Mouse (Mus musculus): Measurements from ENCODE around the gene Gars. TPM values are rescaled to one million over a fixed set of nuclear protein-coding genes. Genes with fewer than 3 reads are reported as not detected.

The Gars gene
- polyA plus RNA-seq, 1 experiment from 2014 or later, result 144 TPM

DNA sequence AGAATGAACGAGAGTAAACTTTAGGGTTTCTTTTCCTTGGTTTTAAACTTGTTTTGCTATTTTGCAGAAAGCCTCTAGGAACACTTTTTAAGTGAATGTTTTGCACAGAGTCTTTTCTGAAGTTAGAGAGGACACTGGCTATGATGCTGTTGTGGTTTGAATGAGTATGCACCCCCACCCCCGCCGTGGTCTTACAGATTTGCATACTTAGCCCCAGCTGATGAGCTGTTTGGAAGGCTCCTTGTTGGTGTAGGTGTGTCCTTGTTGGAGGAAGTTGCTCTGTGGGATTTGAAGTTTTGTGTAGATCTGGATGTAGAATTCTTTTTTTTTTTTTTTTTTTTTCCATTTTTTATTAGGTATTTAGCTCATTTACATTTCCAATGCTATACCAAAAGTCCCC lies 19.6 kb downstream of the Gars start:
- peaks cover 71% of the 10 kb centered on the region for H3K36me3 ChIP-seq (ENCODE audit: insufficient read depth, low read length)

DNA sequence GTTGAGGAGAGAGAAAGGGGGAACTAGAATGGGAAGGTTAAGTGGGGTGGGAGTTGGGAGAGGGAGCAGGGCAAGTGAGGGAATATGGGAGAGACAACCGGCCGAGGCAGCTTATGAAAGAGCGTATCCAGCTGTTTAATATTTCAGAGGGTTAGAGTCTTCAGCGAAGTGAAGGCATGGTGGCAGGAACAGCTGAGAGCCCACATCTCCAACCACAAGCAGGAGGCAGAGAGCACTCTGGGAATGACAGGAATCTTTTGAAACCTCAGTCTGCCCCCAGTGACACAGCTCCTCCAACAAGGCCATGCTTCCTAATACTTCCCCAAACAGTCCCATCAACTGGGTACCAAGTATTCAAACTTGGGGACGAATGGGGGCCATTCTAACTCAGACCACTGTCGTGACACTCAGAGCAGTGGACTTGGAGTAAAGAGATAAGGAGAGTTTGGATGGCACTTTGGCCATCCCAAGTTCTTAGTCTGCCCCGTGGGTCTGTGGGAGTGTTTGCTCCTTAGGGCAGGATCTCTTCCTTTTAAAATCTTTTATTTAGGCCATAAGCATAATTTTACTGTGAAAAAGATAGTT lies 22.5 kb downstream of the Gars start:
- 93% methylated on average over 7 of the region's 7 CpGs for WGBS
- Histone ChIP-seq H3K4me2 (replicated peaks; ENCODE audit: low read depth, low read length) (no peak overlapping the region), H3K4me3 (ENCODE audit: low read length) (no peak overlapping the region), H3K4me1 (ENCODE audit: insufficient read depth, low read length) (no peaks in the 10 kb centered on the region), H3K36me3 (ENCODE audit: insufficient read depth, low read length) (peaks cover 62% of the 10 kb centered on the region), H3K27ac (ENCODE audit: low read length) (no peak overlapping the region), H3K9me3 (ENCODE audit: low read length) (no peaks in the 10 kb centered on the region), H3K27me3 (ENCODE audit: insufficient read depth, low read length) (no peaks in the 10 kb centered on the region), H3K9ac (replicated peaks; ENCODE audit: low read length) (no peak overlapping the region)
- ATAC-seq (ENCODE audit: low FRiP score, low TSS enrichment), result no peak

More for the DNA sequence above, 19.6 kb downstream of the Gars start:
- WGBS, result 89% methylated on average over 3 of the region's 3 CpGs
- H3K9me3 ChIP-seq (ENCODE audit: low read length), result no peaks in the 10 kb centered on the region
- no peaks in the 10 kb centered on the region for H3K4me1 ChIP-seq (ENCODE audit: insufficient read depth, low read length)
- no peak overlapping the region for H3K4me3 ChIP-seq (ENCODE audit: low read length)
- ATAC-seq (ENCODE audit: low FRiP score, low TSS enrichment), result no peak
- no peak overlapping the region for H3K4me2 ChIP-seq (replicated peaks; ENCODE audit: low read depth, low read length)
- no peaks in the 10 kb centered on the region for H3K27me3 ChIP-seq (ENCODE audit: insufficient read depth, low read length)
- no peak overlapping the region for H3K27ac ChIP-seq (ENCODE audit: low read length)
- no peak overlapping the region for H3K9ac ChIP-seq (replicated peaks; ENCODE audit: low read length)

DNA sequence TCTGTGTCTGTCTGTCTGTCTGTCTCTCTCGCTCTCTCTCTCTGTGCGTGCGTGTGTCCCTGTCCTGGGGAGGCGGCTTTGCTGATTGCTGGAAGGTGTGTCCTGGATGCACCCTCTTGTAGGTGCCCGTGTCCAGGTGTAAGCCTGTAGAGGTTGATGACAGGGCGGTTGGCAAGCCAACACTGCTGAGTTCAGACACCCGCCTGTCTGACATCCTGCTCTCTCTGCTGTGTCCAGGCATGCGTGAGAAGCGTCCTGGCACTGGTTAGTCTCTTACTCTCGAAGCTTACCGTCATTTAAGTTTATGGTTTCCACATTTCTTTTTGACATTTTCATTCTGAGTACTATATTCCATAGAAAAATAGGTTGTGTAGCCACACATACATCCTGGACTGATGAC lies 23.5 kb downstream of the Gars start:
- ATAC-seq (ENCODE audit: low FRiP score, low TSS enrichment), result no peak
- no peak overlapping the region for H3K4me2 ChIP-seq (replicated peaks; ENCODE audit: low read depth, low read length)
- WGBS, result 81% methylated on average over 11 of the region's 11 CpGs
- no peak overlapping the region for H3K27ac ChIP-seq (ENCODE audit: low read length)
- peaks cover 56% of the 10 kb centered on the region for H3K36me3 ChIP-seq (ENCODE audit: insufficient read depth, low read length)
- no peaks in the 10 kb centered on the region for H3K9me3 ChIP-seq (ENCODE audit: low read length)
- H3K4me3 ChIP-seq (ENCODE audit: low read length), result no peak overlapping the region
- no peaks in the 10 kb centered on the region for H3K27me3 ChIP-seq (ENCODE audit: insufficient read depth, low read length)
- no peak overlapping the region for H3K9ac ChIP-seq (replicated peaks; ENCODE audit: low read length)
- no peaks in the 10 kb centered on the region for H3K4me1 ChIP-seq (ENCODE audit: insufficient read depth, low read length)

DNA sequence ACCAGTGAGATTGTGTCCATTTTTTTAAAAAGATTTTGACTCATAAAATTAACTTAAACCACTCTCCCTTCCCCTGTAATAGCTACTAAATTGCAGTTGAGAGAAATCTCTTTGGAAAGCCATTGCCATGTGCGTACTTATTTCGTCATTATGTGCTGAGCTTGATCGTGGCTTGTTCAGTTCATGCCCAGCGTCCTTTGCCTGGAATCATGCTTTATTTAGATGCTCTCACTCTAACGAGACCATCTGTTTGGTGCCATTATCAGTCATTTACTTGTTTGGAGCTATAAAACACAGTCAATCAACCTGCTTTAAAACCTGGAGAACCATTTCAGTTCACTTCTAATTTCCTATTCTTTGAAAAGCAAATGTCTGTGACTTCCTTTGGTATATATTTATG lies 24.4 kb downstream of the Gars start:
- no peak for ATAC-seq (ENCODE audit: low FRiP score, low TSS enrichment)
- H3K9ac ChIP-seq (replicated peaks; ENCODE audit: low read length), result no peak overlapping the region
- H3K27me3 ChIP-seq (ENCODE audit: insufficient read depth, low read length), result no peaks in the 10 kb centered on the region
- 78% methylated on average over 5 of the region's 5 CpGs for WGBS
- no peak overlapping the region for H3K4me3 ChIP-seq (ENCODE audit: low read length)
- no peak overlapping the region for H3K4me2 ChIP-seq (replicated peaks; ENCODE audit: low read depth, low read length)
- peaks cover 56% of the 10 kb centered on the region for H3K36me3 ChIP-seq (ENCODE audit: insufficient read depth, low read length)
- no peak overlapping the region for H3K27ac ChIP-seq (ENCODE audit: low read length)
- H3K4me1 ChIP-seq (ENCODE audit: insufficient read depth, low read length), result no peaks in the 10 kb centered on the region
- H3K9me3 ChIP-seq (ENCODE audit: low read length), result no peaks in the 10 kb centered on the region

DNA sequence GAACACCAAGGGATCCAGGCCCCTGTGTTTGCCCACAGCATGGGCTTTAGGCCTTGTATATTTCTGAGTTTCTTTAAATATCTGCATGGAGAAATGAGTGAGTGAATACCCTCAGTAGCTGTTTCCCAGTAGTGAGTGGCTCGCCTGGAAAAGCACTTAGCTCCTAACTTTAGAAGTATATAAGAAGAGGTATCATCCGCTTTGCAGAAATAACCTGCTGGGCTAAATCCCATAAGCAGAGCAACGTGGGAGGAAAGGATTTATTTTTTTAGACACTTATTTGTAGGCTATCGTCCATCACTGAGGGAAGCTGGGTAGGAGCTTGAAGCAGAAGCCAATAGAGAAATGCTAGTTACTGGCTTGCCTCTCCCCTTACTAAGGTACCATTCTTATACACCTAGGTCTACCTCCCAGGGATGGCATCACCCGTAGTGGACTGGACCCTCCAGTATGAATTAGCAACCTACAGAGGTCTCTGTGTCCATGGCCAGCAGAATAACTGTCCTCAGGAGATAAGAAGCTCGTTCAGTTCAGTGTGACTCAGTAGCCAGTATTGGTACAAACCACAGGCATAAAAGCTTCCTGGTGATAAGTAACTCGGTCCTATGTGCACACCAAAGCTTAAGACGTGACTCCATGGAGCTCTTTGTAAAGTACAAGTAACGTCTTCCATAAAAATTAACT lies 26.1 kb downstream of the Gars start:
- no peak overlapping the region for H3K9ac ChIP-seq (replicated peaks; ENCODE audit: low read length)
- no peak overlapping the region for H3K4me3 ChIP-seq (ENCODE audit: low read length)
- WGBS, result 91% methylated on average over 9 of the region's 9 CpGs
- no peak for ATAC-seq (ENCODE audit: low FRiP score, low TSS enrichment)
- no peak overlapping the region for H3K27ac ChIP-seq (ENCODE audit: low read length)
- H3K36me3 ChIP-seq (ENCODE audit: insufficient read depth, low read length), result peaks cover 58% of the 10 kb centered on the region
- no peaks in the 10 kb centered on the region for H3K4me1 ChIP-seq (ENCODE audit: insufficient read depth, low read length)
- no peaks in the 10 kb centered on the region for H3K27me3 ChIP-seq (ENCODE audit: insufficient read depth, low read length)
- H3K4me2 ChIP-seq (replicated peaks; ENCODE audit: low read depth, low read length), result no peak overlapping the region
- no peaks in the 10 kb centered on the region for H3K9me3 ChIP-seq (ENCODE audit: low read length)

DNA sequence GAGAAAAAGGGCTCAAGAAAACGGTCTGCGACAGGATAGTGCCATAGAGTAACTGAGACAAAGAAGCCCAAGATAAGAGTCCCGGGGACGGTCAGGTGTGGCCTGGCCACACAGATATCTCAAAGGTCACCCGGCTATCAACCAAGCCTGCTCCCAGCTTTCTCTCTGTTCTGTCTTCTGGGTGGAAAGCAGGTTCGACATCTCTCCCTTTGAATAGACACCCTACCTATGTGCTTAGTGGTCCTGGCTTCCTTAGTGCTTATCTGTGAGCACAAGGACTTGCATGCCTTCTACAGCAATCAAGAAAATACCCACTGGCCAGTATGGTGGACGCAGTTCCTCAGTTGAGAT lies 26.6 kb downstream of the Gars start:
- H3K4me1 ChIP-seq (ENCODE audit: insufficient read depth, low read length), result no peaks in the 10 kb centered on the region
- H3K36me3 ChIP-seq (ENCODE audit: insufficient read depth, low read length), result peaks cover 58% of the 10 kb centered on the region
- no peak overlapping the region for H3K27ac ChIP-seq (ENCODE audit: low read length)
- H3K9ac ChIP-seq (replicated peaks; ENCODE audit: low read length), result no peak overlapping the region
- H3K4me2 ChIP-seq (replicated peaks; ENCODE audit: low read depth, low read length), result no peak overlapping the region
- no peak for ATAC-seq (ENCODE audit: low FRiP score, low TSS enrichment)
- H3K4me3 ChIP-seq (ENCODE audit: low read length), result no peak overlapping the region
- no peaks in the 10 kb centered on the region for H3K9me3 ChIP-seq (ENCODE audit: low read length)
- WGBS, result 96% methylated on average over 7 of the region's 7 CpGs
- no peaks in the 10 kb centered on the region for H3K27me3 ChIP-seq (ENCODE audit: insufficient read depth, low read length)

DNA sequence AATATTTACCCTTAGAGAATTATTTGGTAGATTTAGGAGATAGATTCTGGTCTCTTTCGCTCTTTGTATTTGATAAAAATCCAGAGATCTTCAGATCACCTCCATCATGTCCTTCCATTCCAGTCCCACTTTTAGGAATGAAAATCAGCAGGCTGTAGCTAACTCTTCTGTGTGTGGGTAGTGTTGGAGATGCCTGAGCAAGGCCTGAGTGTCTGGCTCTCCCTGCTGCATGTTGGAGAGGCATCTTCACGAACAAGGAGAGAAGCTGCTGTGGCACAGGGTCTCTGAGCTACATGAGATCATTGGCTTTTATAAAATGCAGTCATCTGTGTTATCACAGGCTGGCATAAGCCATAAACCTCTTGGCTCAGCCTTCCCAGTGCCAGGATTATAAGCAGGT lies 28.1 kb downstream of the Gars start:
- Histone ChIP-seq H3K36me3 (ENCODE audit: insufficient read depth, low read length) (peaks cover 46% of the 10 kb centered on the region), H3K9me3 (ENCODE audit: low read length) (no peaks in the 10 kb centered on the region), H3K4me2 (replicated peaks; ENCODE audit: low read depth, low read length) (no peak overlapping the region), H3K4me3 (ENCODE audit: low read length) (no peak overlapping the region), H3K27me3 (ENCODE audit: insufficient read depth, low read length) (no peaks in the 10 kb centered on the region), H3K9ac (replicated peaks; ENCODE audit: low read length) (no peak overlapping the region), H3K27ac (ENCODE audit: low read length) (no peak overlapping the region), H3K4me1 (ENCODE audit: insufficient read depth, low read length) (no peaks in the 10 kb centered on the region)
- no peak for ATAC-seq (ENCODE audit: low FRiP score, low TSS enrichment)
- 90% methylated on average over 2 of the region's 2 CpGs for WGBS

DNA sequence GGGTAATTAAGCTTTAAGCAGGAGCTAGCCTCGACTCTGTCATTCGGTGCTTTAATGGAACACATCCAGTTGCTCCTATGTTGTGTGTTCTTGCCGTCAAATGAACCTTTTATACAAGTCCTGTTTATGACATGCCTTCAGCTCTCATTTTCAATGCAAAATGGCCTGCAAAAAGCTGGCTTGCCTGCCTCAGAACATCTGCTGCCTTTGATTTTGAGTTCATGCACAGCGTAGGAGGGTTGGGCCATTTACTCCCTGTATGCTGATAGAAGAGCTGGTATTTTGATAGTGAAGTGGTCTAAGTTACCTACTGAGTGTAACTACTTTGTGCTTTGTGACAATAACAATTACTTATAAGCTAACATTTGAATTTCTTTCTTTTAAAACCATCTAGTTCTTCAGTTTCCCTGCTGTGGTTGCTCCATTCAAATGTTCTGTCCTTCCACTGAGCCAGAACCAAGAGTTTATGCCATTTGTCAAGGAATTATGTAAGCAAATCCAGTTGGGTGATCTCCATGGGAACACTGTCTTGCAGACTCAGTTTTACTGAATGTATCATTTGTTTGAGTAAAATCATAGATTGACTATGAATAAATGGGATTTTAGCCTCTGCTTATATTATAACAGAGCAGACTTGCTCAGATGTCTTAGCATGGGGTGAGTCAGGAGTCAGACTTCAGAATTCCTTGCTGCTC lies 38.9 kb downstream of the Gars start:
- Histone ChIP-seq H3K4me1 (ENCODE audit: insufficient read depth, low read length) (no peaks in the 10 kb centered on the region), H3K36me3 (ENCODE audit: insufficient read depth, low read length) (peaks cover 49% of the 10 kb centered on the region), H3K27ac (ENCODE audit: low read length) (no peak overlapping the region), H3K9ac (replicated peaks; ENCODE audit: low read length) (no peak overlapping the region), H3K27me3 (ENCODE audit: insufficient read depth, low read length) (no peaks in the 10 kb centered on the region), H3K4me2 (replicated peaks; ENCODE audit: low read depth, low read length) (no peak overlapping the region), H3K4me3 (ENCODE audit: low read length) (no peak overlapping the region), H3K9me3 (ENCODE audit: low read length) (no peaks in the 10 kb centered on the region)
- no peak for ATAC-seq (ENCODE audit: low FRiP score, low TSS enrichment)
- 85% methylated on average over 4 of the region's 4 CpGs for WGBS

DNA sequence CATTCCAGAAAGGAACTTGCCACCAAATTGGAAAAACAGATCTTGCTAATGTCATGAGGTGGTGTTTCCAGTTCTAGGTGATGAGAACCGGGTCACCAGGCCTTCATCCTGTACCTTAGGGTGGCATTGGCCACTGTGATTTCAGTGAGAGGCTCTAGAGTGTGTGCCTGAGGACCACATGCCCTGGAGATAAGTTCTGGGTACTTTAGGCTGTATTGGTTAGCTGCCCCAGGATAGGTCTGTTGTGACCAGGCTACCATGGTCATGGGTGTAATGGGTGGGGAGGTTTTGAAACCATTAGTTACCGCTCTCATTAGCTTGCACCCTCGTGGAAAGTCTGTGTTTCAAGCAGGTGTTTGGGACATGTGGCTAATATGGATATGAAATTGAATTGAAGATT lies 43.6 kb downstream of the Gars start:
- H3K36me3 ChIP-seq (ENCODE audit: insufficient read depth, low read length), result peaks cover 27% of the 10 kb centered on the region

More for the DNA sequence above, 43.6 kb downstream of the Gars start:
- Histone ChIP-seq H3K9ac (replicated peaks; ENCODE audit: low read length) (no peak overlapping the region), H3K27ac (ENCODE audit: low read length) (no peak overlapping the region), H3K4me1 (ENCODE audit: insufficient read depth, low read length) (no peaks in the 10 kb centered on the region), H3K9me3 (ENCODE audit: low read length) (no peaks in the 10 kb centered on the region), H3K27me3 (ENCODE audit: insufficient read depth, low read length) (no peaks in the 10 kb centered on the region), H3K4me3 (ENCODE audit: low read length) (no peak overlapping the region), H3K4me2 (replicated peaks; ENCODE audit: low read depth, low read length) (no peak overlapping the region)
- ATAC-seq (ENCODE audit: low FRiP score, low TSS enrichment), result 0 out of 2 replicates have a peak, but pooled peaks have one; percentile 49
- 89% methylated on average over 3 of the region's 3 CpGs for WGBS

Data from kidney, embryonic 16.5 days (tissue).